Mouse (Mus musculus) myocyte (in vitro differentiated cells): Measurements from ENCODE around the gene Cd59a.
"Not testable (repeated sequence)": the region's sequence is repeated elsewhere in the genome, so short reads cannot be mapped to it uniquely, and the experiment has no call there.

Experiments used
- CEBPB ChIP-seq: IDR thresholded peaks from 2 replicates; pipeline ENCODE4 v1.6.1; 2011; ENCODE audit warnings: mild to moderate bottlenecking, moderate library complexity; ENCODE audit not compliant: poor library complexity, insufficient read depth, severe bottlenecking
- E2F4 ChIP-seq: IDR thresholded peaks from one replicate; pipeline ENCODE4 v1.6.1; 2011; ENCODE audit warnings: mild to moderate bottlenecking, control low read depth, moderate library complexity; ENCODE audit not compliant: insufficient read depth
- MAX ChIP-seq: IDR thresholded peaks from one replicate; pipeline ENCODE4 v1.6.1; 2011; ENCODE audit warnings: low read depth, mild to moderate bottlenecking, control low read depth
- MYOD1 ChIP-seq, 3 experiments: IDR thresholded peaks; one replicate each; pipeline ENCODE4 v1.6.1; 2011; ENCODE audit warnings: control low read depth in 2 of 3, low read depth in 2 of 3, mild to moderate bottlenecking in 2 of 3, moderate library complexity in 1 of 3; ENCODE audit not compliant: insufficient read length in 2 of 3, control insufficient read depth in 1 of 3
- POLR2A ChIP-seq: IDR thresholded peaks from one replicate; pipeline ENCODE4 v1.6.1; 2011; ENCODE audit warnings: low read depth, mild to moderate bottlenecking, control low read depth, moderate library complexity; ENCODE audit not compliant: insufficient read length
- USF1 ChIP-seq: IDR thresholded peaks from one replicate; pipeline ENCODE4 v1.6.1; 2011; ENCODE audit warnings: low read depth, mild to moderate bottlenecking, control low read depth, moderate library complexity

- TF ChIP-seq POLR2A; MAX; CEBPB; MYOD1 (IDR thresholded peaks at IDR 0.05; ENCODE audit: control insufficient read depth in 1 of 3, insufficient read length in 2 of 3, low read depth in 2 of 3); E2F4; USF1: not testable (repeated sequence)
These were observed 17.3 kb upstream of the Cd59a start for GRCm38 (mm10) chr2:104078285-104078684.
